Mouse (Mus musculus): Measurements from ENCODE around the gene Mcrip2.

GRCm38 (mm10) chr17:25877025-25877424 is 8.5 kb upstream of the Mcrip2 start:
- TF ChIP-seq CTCF (conservative IDR thresholded peaks at IDR 0.05; ENCODE audit: insufficient read depth, insufficient read length, low read depth, low read length) (no peak), POLR2A (IDR thresholded peaks at IDR 0.05; ENCODE audit: low read depth, low read length) (no peak)

All from kidney, adult 2 months (tissue).